ENCODE assay signal across 30 mouse cellular contexts in the genomic region with DNA sequence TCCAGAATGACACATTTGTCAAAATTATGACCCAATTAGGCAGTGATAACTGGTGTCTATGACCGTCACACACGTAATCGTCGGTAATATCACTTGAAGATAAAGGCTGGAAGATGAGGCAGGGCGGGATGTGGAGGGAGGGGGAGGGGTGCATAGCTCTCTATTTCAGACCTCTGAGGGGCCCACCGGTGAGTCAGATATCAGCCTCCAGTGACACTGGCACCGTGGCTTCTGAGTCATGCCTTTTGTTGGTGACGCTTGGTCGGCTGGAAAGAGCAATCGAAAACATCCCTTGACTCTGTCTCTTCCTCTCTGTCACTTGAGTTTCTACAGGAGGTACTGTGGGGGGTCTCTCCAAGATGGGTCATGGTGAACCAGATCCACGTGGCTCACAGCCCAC.
DNase-seq lines count a peak whose midpoint lies in the region; TF ChIP-seq lines count a peak whose summit lies in the region.
"Had no signal": no experiment of that assay in that cellular context is flagged by ENCODE, and none has a peak within 500 bp of the region (broad histone marks: within the 10 kb centered on the region; RNA-seq: fewer than 3 reads in every experiment).

No protein-coding gene starts in this region.

- no peak overlapping the region for H3ac ChIP-seq in C2C12 (ENCODE audit: control insufficient read depth, insufficient read length, low read depth)

- no peak for TF ChIP-seq CTCF in C2C12 (IDR thresholded peaks at IDR 0.05; ENCODE audit: control insufficient read depth, insufficient read depth, insufficient read length)

- no peaks in the 10 kb centered on the region for H3K27me3 ChIP-seq in C2C12 (ENCODE audit: control insufficient read depth, insufficient read depth, insufficient read length)
- H3K27me3 ChIP-seq: CH12.LX; forebrain, embryonic 15.5 days; hindbrain, embryonic 12.5 days; hindbrain, embryonic 15.5 days; intestine, embryonic 15.5 days had no signal

- no peaks in the 10 kb centered on the region for H3K79me2 ChIP-seq in C2C12 (ENCODE audit: control insufficient read depth, insufficient read depth)

- H3K79me3 ChIP-seq in C2C12 (ENCODE audit: low read depth), result no peaks in the 10 kb centered on the region

- DNase-seq in 3134 (ENCODE audit: extremely low read depth, insufficient read length, low spot score), result peak; percentile 31
- DNase-seq in adrenal gland, postnatal 14 days, result peak; percentile 45
- peak; percentile 66 for DNase-seq in brain, adult 2 months (ENCODE audit: low read depth, low spot score)
- no peak for DNase-seq in ovary, postnatal 36 days (ENCODE audit: low spot score)
- DNase-seq in cerebellum, postnatal 10 days, result no peak
- DNase-seq in gastrocnemius, postnatal 36 days, result no peak
- DNase-seq: cerebellum, adult 11 months; cerebellum, adult 2 months; cerebellum, adult 9-11 months; cerebellum, postnatal 36 days; embryo, embryonic 11 days; gastrocnemius, postnatal 25 days; heart, adult 2 months; heart, postnatal 14 days; heart, postnatal 4 days; kidney, adult 11 months; kidney, adult 8-10 months had no signal

- no peak overlapping the region for H3K4me3 ChIP-seq in C2C12 (ENCODE audit: insufficient read depth, poor library complexity, severe bottlenecking)
- H3K4me3 ChIP-seq: embryonic facial prominence, embryonic 10.5 days; embryonic facial prominence, embryonic 13.5 days; erythroblast, embryonic 14.5 days; forebrain, embryonic 12.5 days; forebrain, embryonic 15.5 days; heart, adult 2 months; heart, embryonic 10.5 days; heart, embryonic 13.5 days; hindbrain, embryonic 12.5 days; hindbrain, embryonic 15.5 days; intestine, embryonic 15.5 days had no signal

- H3K36me3 ChIP-seq in C2C12 (ENCODE audit: control insufficient read depth, insufficient read depth), result no peaks in the 10 kb centered on the region
- H3K36me3 ChIP-seq: embryonic facial prominence, embryonic 10.5 days; embryonic facial prominence, embryonic 13.5 days; forebrain, embryonic 12.5 days; forebrain, embryonic 15.5 days; G1E; heart, embryonic 10.5 days; heart, embryonic 13.5 days; hindbrain, embryonic 12.5 days; hindbrain, embryonic 15.5 days; intestine, embryonic 15.5 days had no signal

- intact Hi-C loops in gastrocnemius, postnatal 36 days (cut with DNase I), result no loop called here

TF ChIP-seq in C2C12, 6 proteins besides CTCF, POLR2A, EP300 and RAD21:
- TF ChIP-seq USF1 (IDR thresholded peaks at IDR 0.05; ENCODE audit: low read depth) (no peak), FOSL1 (IDR thresholded peaks at IDR 0.05; ENCODE audit: insufficient read depth, low read length, poor library complexity, severe bottlenecking) (peak; percentile 9)

Comparison
In these comparisons a context has a peak if more than half of its experiments do, and no peak if none do; other contexts are left out.
1. DNase-seq: peak in 3134 (single experiment), adrenal gland, postnatal 14 days (single experiment) and brain, adult 2 months (single experiment); none in ovary, postnatal 36 days (single experiment), cerebellum, postnatal 10 days (0 of 2) and gastrocnemius, postnatal 36 days (0 of 2).